Comparison of ENCODE assay signal across 17 mouse cellular contexts in the genomic region with DNA sequence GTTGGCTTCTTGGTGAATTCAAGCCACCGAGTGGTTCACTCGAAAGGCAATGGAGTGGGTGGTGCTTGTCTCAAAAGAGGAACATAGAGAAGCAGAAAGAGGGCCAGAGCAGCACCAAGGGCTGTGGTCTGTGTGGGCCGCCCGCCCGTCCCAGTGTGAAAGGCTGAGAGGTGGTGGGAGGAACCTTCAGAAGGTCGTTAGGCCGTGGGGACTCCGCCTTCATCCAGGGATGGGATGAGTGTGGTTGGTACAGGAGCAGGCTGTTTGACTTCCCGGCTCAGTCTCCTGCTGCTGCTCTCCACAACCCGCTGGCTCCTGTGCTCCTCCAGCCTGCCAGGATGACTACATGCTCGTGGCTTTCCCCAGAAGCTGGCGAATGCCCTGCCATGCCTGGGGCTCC. TPM values are rescaled to one million over a fixed set of nuclear protein-coding genes. Genes with fewer than 3 reads are reported as not detected.
DNase-seq lines count a peak whose midpoint lies in the region; ATAC-seq and TF ChIP-seq lines count a peak whose summit lies in the region.
"Had no signal": no experiment of that assay in that cellular context is flagged by ENCODE, and none has a peak within 500 bp of the region (broad histone marks: within the 10 kb centered on the region; RNA-seq: fewer than 3 reads in every experiment).

No protein-coding gene starts in this region.

- TF ChIP-seq CTCF in kidney, adult 2 months (conservative IDR thresholded peaks at IDR 0.05; ENCODE audit: insufficient read depth, insufficient read length, low read depth, low read length) = no peak
- TF ChIP-seq CTCF in hindbrain, postnatal 0 days (IDR thresholded peaks at IDR 0.05; ENCODE audit: low read depth) = no peak

- no peaks in the 10 kb centered on the region for H3K4me1 ChIP-seq in kidney, adult 2 months (ENCODE audit: control insufficient read depth, insufficient read depth, low read length)
- H3K4me1 ChIP-seq in liver, embryonic 13.5 days (replicated peaks) = peaks cover 39% of the 10 kb centered on the region
- H3K4me1 ChIP-seq in megakaryocyte, embryonic 14.5 days = peaks cover 39% of the 10 kb centered on the region
- no peaks in the 10 kb centered on the region for H3K4me1 ChIP-seq in forebrain, embryonic 14.5 days (ENCODE audit: control insufficient read depth, insufficient read depth, low read length)
- H3K4me1 ChIP-seq in hindbrain, postnatal 0 days (ENCODE audit: insufficient read depth, low read length) = no peaks in the 10 kb centered on the region
- H3K4me1 ChIP-seq: intestine, embryonic 15.5 days had no signal

- peak; percentile 15 for DNase-seq in kidney, adult 2 months
- DNase-seq in kidney, postnatal 25 days = no peak
- DNase-seq in NIH3T3 (ENCODE audit: low read depth) = peak; percentile 42
- DNase-seq in liver, embryonic 13.5 days = no peak
- DNase-seq in forebrain, embryonic 14.5 days (ENCODE audit: low spot score) = no peak
- no peak for DNase-seq in hindbrain, postnatal 0 days (ENCODE audit: low spot score)
- no peak for DNase-seq in cerebellum, postnatal 25 days
- DNase-seq: cerebellum, adult 9-10 months had no signal

- H3K4me2 ChIP-seq in liver, embryonic 13.5 days = no peak overlapping the region
- no peak overlapping the region for H3K4me2 ChIP-seq in forebrain, embryonic 14.5 days (ENCODE audit: low read length)
- no peak overlapping the region for H3K4me2 ChIP-seq in hindbrain, postnatal 0 days (ENCODE audit: low read depth, low read length)
- H3K4me2 ChIP-seq: intestine, embryonic 15.5 days had no signal

- whole genome bisulfite sequencing in kidney, adult 2 months = 71% methylated on average over 12 of the region's 12 CpGs
- 47% methylated on average over 12 of the region's 12 CpGs for WGBS in liver, embryonic 13.5 days (ENCODE audit: insufficient replicate concordance)
- WGBS in forebrain, embryonic 14.5 days = 73% methylated on average over 12 of the region's 12 CpGs
- 71% methylated on average over 12 of the region's 12 CpGs for WGBS in hindbrain, postnatal 0 days

- no peaks in the 10 kb centered on the region for H3K9me3 ChIP-seq in liver, embryonic 13.5 days (replicated peaks)
- no peaks in the 10 kb centered on the region for H3K9me3 ChIP-seq in megakaryocyte, embryonic 14.5 days
- H3K9me3 ChIP-seq in forebrain, embryonic 14.5 days (replicated peaks; ENCODE audit: control insufficient read depth, low read length) = no peaks in the 10 kb centered on the region
- H3K9me3 ChIP-seq in hindbrain, postnatal 0 days (ENCODE audit: low read length) = no peaks in the 10 kb centered on the region
- H3K9me3 ChIP-seq: intestine, embryonic 15.5 days had no signal

- no peaks in the 10 kb centered on the region for H3K27me3 ChIP-seq in kidney, adult 2 months (replicated peaks; ENCODE audit: control insufficient read depth, insufficient read depth, low read length)
- H3K27me3 ChIP-seq in liver, embryonic 13.5 days = no peaks in the 10 kb centered on the region
- H3K27me3 ChIP-seq in megakaryocyte, embryonic 14.5 days (replicated peaks) = peaks cover 3% of the 10 kb centered on the region
- H3K27me3 ChIP-seq in forebrain, embryonic 14.5 days (replicated peaks; ENCODE audit: control insufficient read depth, insufficient read depth, low read length) = no peaks in the 10 kb centered on the region
- H3K27me3 ChIP-seq in hindbrain, postnatal 0 days (ENCODE audit: insufficient read depth, low read length) = no peaks in the 10 kb centered on the region
- H3K27me3 ChIP-seq: intestine, embryonic 15.5 days had no signal

- H3K27ac ChIP-seq in kidney, adult 2 months (ENCODE audit: insufficient read depth, low read depth, low read length) = no peak overlapping the region
- H3K27ac ChIP-seq in liver, embryonic 13.5 days = peak overlapping the region; percentile 13; the same call in 1 of the 2 replicates
- no peak overlapping the region for H3K27ac ChIP-seq in forebrain, embryonic 14.5 days (ENCODE audit: low read depth, low read length)
- no peak overlapping the region for H3K27ac ChIP-seq in hindbrain, postnatal 0 days
- H3K27ac ChIP-seq: intestine, embryonic 15.5 days had no signal

- no peak for TF ChIP-seq POLR2A in kidney, adult 2 months (IDR thresholded peaks at IDR 0.05; ENCODE audit: low read depth, low read length)

- no peak overlapping the region for H3K4me3 ChIP-seq in kidney, adult 2 months (ENCODE audit: insufficient read depth, low read depth, low read length)
- H3K4me3 ChIP-seq in liver, embryonic 13.5 days (replicated peaks) = no peak overlapping the region
- peak overlapping the region; percentile 74 for H3K4me3 ChIP-seq in megakaryocyte, embryonic 14.5 days (replicated peaks)
- no peak overlapping the region for H3K4me3 ChIP-seq in forebrain, embryonic 14.5 days (ENCODE audit: low read depth, low read length)
- H3K4me3 ChIP-seq in hindbrain, postnatal 0 days (ENCODE audit: low read length) = no peak overlapping the region
- H3K4me3 ChIP-seq: intestine, embryonic 15.5 days had no signal

- no peak for ATAC-seq in liver, embryonic 13.5 days (ENCODE audit: low read depth)
- ATAC-seq in forebrain, embryonic 14.5 days = no peak
- no peak for ATAC-seq in hindbrain, postnatal 0 days
- ATAC-seq: intestine, embryonic 15.5 days had no signal

- H3K36me3 ChIP-seq in kidney, adult 2 months (ENCODE audit: control insufficient read depth, insufficient read depth, low read length) = no peaks in the 10 kb centered on the region
- H3K36me3 ChIP-seq in liver, embryonic 13.5 days = peaks cover 57% of the 10 kb centered on the region
- peaks cover 47% of the 10 kb centered on the region for H3K36me3 ChIP-seq in megakaryocyte, embryonic 14.5 days (replicated peaks; ENCODE audit: low read length)
- peaks cover 28% of the 10 kb centered on the region for H3K36me3 ChIP-seq in forebrain, embryonic 14.5 days (ENCODE audit: control insufficient read depth, insufficient read depth, low read length)
- H3K36me3 ChIP-seq in hindbrain, postnatal 0 days (ENCODE audit: insufficient read depth, low read length) = no peaks in the 10 kb centered on the region; the same call in 1 of the 2 replicates

- no peak overlapping the region for H3K9ac ChIP-seq in liver, embryonic 13.5 days
- no peak overlapping the region for H3K9ac ChIP-seq in forebrain, embryonic 14.5 days (ENCODE audit: low read length)
- no peak overlapping the region for H3K9ac ChIP-seq in hindbrain, postnatal 0 days (replicated peaks; ENCODE audit: low read length)
- H3K9ac ChIP-seq: intestine, embryonic 15.5 days had no signal

RNA-seq across cellular contexts. Expression of gene Batf3, which starts 12.1 kb away (rescaled TPM):
- polyA plus RNA-seq in kidney, adult 2 months (2012; rRNA removed) = 4.1 and 4.9 TPM in 2 replicates
- 2.6 and 3.1 TPM in 2 replicates for polyA plus RNA-seq in liver, embryonic 13.5 days (2015; fragmentation: Nextera tagmentation; extraction: Ambion mirVana)
- polyA plus RNA-seq in megakaryocyte, embryonic 14.5 days (2012; ENCODE audit: insufficient read depth, low replicate concordance) = 2.0 TPM in 1 of 2 replicates, not detected in the other
- 1.6 and 1.8 TPM in 2 replicates for polyA plus RNA-seq in forebrain, embryonic 14.5 days (2014; fragmentation: Nextera tagmentation; extraction: Ambion mirVana)
- 1.0 and 4.7 TPM in 2 replicates for total RNA-seq in hindbrain, postnatal 0 days (2014; rRNA removed)
- polyA plus RNA-seq in hindbrain, postnatal 0 days (2015; fragmentation: Nextera tagmentation; extraction: Ambion mirVana) = 4.0 and 4.1 TPM in 2 replicates

RNA-seq across cellular contexts. Expression of gene Nsl1, which starts 22.8 kb away (rescaled TPM):
- 0.31 and 0.43 TPM in 2 replicates for polyA plus RNA-seq in kidney, adult 2 months (2012; rRNA removed)
- 16.7 and 18.1 TPM in 2 replicates for polyA plus RNA-seq in liver, embryonic 13.5 days (2015; fragmentation: Nextera tagmentation; extraction: Ambion mirVana)
- 1.3 TPM in 1 of 2 replicates, not detected in the other for polyA plus RNA-seq in megakaryocyte, embryonic 14.5 days (2012; ENCODE audit: insufficient read depth, low replicate concordance)
- 6.9 and 7.3 TPM in 2 replicates for polyA plus RNA-seq in forebrain, embryonic 14.5 days (2014; fragmentation: Nextera tagmentation; extraction: Ambion mirVana)
- total RNA-seq in hindbrain, postnatal 0 days (2014; rRNA removed) = 1.2 and 2.7 TPM in 2 replicates
- 3.2 and 4.4 TPM in 2 replicates for polyA plus RNA-seq in hindbrain, postnatal 0 days (2015; fragmentation: Nextera tagmentation; extraction: Ambion mirVana)

RNA-seq across cellular contexts. Expression of gene Tatdn3, which starts 22.9 kb away (rescaled TPM):
- 8.1 and 10.4 TPM in 2 replicates for polyA plus RNA-seq in kidney, adult 2 months (2012; rRNA removed)
- 8.6 and 10.3 TPM in 2 replicates for polyA plus RNA-seq in liver, embryonic 13.5 days (2015; fragmentation: Nextera tagmentation; extraction: Ambion mirVana)
- polyA plus RNA-seq in megakaryocyte, embryonic 14.5 days (2012; ENCODE audit: insufficient read depth, low replicate concordance) = 1.3 TPM in 1 of 2 replicates, not detected in the other
- 10.0 and 10.4 TPM in 2 replicates for polyA plus RNA-seq in forebrain, embryonic 14.5 days (2014; fragmentation: Nextera tagmentation; extraction: Ambion mirVana)
- 9.1 and 14.8 TPM in 2 replicates for total RNA-seq in hindbrain, postnatal 0 days (2014; rRNA removed)
- 15.6 and 18.0 TPM in 2 replicates for polyA plus RNA-seq in hindbrain, postnatal 0 days (2015; fragmentation: Nextera tagmentation; extraction: Ambion mirVana)

RNA-seq across cellular contexts. Expression of gene Spata45, which starts 49.2 kb away (rescaled TPM):
- not detected in 2 replicates for polyA plus RNA-seq in kidney, adult 2 months (2012; rRNA removed)
- not detected in 2 replicates for polyA plus RNA-seq in liver, embryonic 13.5 days (2015; fragmentation: Nextera tagmentation; extraction: Ambion mirVana)
- not detected in 2 replicates for polyA plus RNA-seq in megakaryocyte, embryonic 14.5 days (2012; ENCODE audit: insufficient read depth, low replicate concordance)
- polyA plus RNA-seq in forebrain, embryonic 14.5 days (2014; fragmentation: Nextera tagmentation; extraction: Ambion mirVana) = not detected in 2 replicates
- not detected in 2 replicates for total RNA-seq in hindbrain, postnatal 0 days (2014; rRNA removed)
- not detected in 2 replicates for polyA plus RNA-seq in hindbrain, postnatal 0 days (2015; fragmentation: Nextera tagmentation; extraction: Ambion mirVana)
- total RNA-seq: gastrocnemius, postnatal 10 days; left cerebral cortex, postnatal 25 days had no signal
- polyA plus RNA-seq: embryonic facial prominence, embryonic 11.5 days; forebrain, embryonic 11.5 days; heart, embryonic 16.5 days; intestine, embryonic 15.5 days; neural tube, embryonic 11.5 days; stomach, embryonic 14.5 days had no signal

RNA-seq across cellular contexts. Expression of gene Flvcr1, which starts 59.6 kb away (rescaled TPM):
- 10.8 and 16.1 TPM in 2 replicates for polyA plus RNA-seq in kidney, adult 2 months (2012; rRNA removed)
- 4.3 and 5.0 TPM in 2 replicates for polyA plus RNA-seq in liver, embryonic 13.5 days (2015; fragmentation: Nextera tagmentation; extraction: Ambion mirVana)
- polyA plus RNA-seq in megakaryocyte, embryonic 14.5 days (2012; ENCODE audit: insufficient read depth, low replicate concordance) = 3.2 and 13.7 TPM in 2 replicates
- 6.0 and 8.4 TPM in 2 replicates for polyA plus RNA-seq in forebrain, embryonic 14.5 days (2014; fragmentation: Nextera tagmentation; extraction: Ambion mirVana)
- total RNA-seq in hindbrain, postnatal 0 days (2014; rRNA removed) = 27.6 and 44.9 TPM in 2 replicates
- 7.3 and 7.4 TPM in 2 replicates for polyA plus RNA-seq in hindbrain, postnatal 0 days (2015; fragmentation: Nextera tagmentation; extraction: Ambion mirVana)

Comparison
In these comparisons a context has a peak if more than half of its experiments do, and no peak if none do; other contexts are left out.
1. DNase-seq: peak in kidney, adult 2 months (single experiment) and NIH3T3 (single experiment); none in kidney, postnatal 25 days (0 of 2), liver, embryonic 13.5 days (single experiment), forebrain, embryonic 14.5 days (single experiment), hindbrain, postnatal 0 days (single experiment) and cerebellum, postnatal 25 days (0 of 2).